Mouse (Mus musculus): ENCODE measurements around the gene Cep295.

- no peak for TF ChIP-seq GATA1 (IDR thresholded peaks at IDR 0.05; ENCODE audit: low read length)
- no peak for TF ChIP-seq TAL1 (IDR thresholded peaks at IDR 0.05; ENCODE audit: low read length)
Measured at GRCm38 (mm10) chr9:15300056-15300455, 57.5 kb downstream of the Cep295 start.

Data from erythroblast, embryonic 14.5 days (primary cell).